Mouse (Mus musculus) embryonic fibroblast, embryonic 13.5 days (primary cell): ENCODE results near the gene Grb14.

ENCODE experiments used
- CTCF ChIP-seq: IDR thresholded peaks from 2 replicates; pipeline ENCODE4 v1.5.1; 2011; ENCODE audit warnings: mild to moderate bottlenecking, control low read depth, low read length, moderate library complexity, borderline replicate concordance; ENCODE audit not compliant: insufficient read depth
- POLR2A ChIP-seq: IDR thresholded peaks from 2 replicates; pipeline ENCODE4 v1.6.1; 2011; ENCODE audit warnings: low read depth, mild to moderate bottlenecking, control low read depth, low read length, moderate library complexity

DNA sequence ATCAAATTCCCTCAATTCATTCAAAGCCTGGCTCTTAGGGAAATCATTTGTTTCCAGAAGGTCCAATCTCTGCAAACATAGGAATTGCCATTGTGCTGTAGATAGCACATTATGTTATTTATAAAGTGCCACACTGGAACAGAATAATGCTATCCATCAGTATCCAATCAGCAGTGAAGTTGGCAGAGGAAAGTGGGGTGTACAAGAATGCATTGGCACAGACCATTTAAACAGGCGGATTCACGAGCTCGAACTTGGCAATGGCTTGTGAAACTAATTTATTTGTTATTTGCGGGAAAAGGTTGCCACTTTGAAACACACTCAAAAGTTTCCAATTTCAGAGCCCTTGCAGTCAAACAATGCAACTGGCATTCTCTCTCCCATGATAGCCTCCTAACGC, 126.9 kb downstream of the Grb14 start:
- no peak for TF ChIP-seq CTCF
- no peak for TF ChIP-seq POLR2A
